Mouse (Mus musculus) CH12.LX (cell line): Measurements from ENCODE around the gene Cenpe. TPM values are rescaled to one million over a fixed set of nuclear protein-coding genes. Genes with fewer than 3 reads are reported as not detected.

Source experiments
- DNase-seq: peaks from one replicate; pipeline ENCODE4 v3.0.0-alpha.2; 2013; ENCODE audit errors: extremely low read depth
- H3K27ac ChIP-seq: 2 replicates; pipeline ENCODE4 v1.5.1; 2012; ENCODE audit warnings: low read depth, mild to moderate bottlenecking, control low read depth, moderate library complexity; ENCODE audit not compliant: insufficient read depth
- H3K27me3 ChIP-seq: replicated peaks from 2 replicates; pipeline ENCODE3; 2012; ENCODE audit warnings: inconsistent platforms
- H3K36me3 ChIP-seq, 2 experiments: replicated peaks in 1 of 2; 2 replicates each; pipeline versions ENCODE3 to v1.6.1; 2012; ENCODE audit warnings: inconsistent platforms in 1 of 2, low read length in 1 of 2, mild to moderate bottlenecking in 1 of 2, mixed read lengths in 1 of 2, moderate library complexity in 1 of 2; ENCODE audit not compliant: control insufficient read depth in 1 of 2, insufficient read depth in 1 of 2
- H3K4me1 ChIP-seq, 2 experiments: 2 replicates each; pipeline ENCODE4 v1.6.1; 2012; ENCODE audit warnings: inconsistent platforms in 1 of 2, moderate library complexity in 1 of 2; ENCODE audit not compliant: insufficient read depth in 2 of 2, control insufficient read depth in 1 of 2
- H3K4me2 ChIP-seq: 2 replicates; pipeline ENCODE4 v1.6.1; 2012; ENCODE audit warnings: low read depth, mild to moderate bottlenecking, control low read depth; ENCODE audit not compliant: poor library complexity, insufficient read depth, severe bottlenecking
- H3K4me3 ChIP-seq, 3 experiments: fragments of 150-350 bp in 1 of 3; sonication (generic) in 1 of 3; replicated peaks in 1 of 3; 2 replicates each; pipeline versions ENCODE3 to v1.5.1; 2011 to 2012; ENCODE audit warnings: low read depth in 2 of 3, low read length in 2 of 3, mild to moderate bottlenecking in 2 of 3, moderate library complexity in 2 of 3, control low read depth in 1 of 3, improper control_type of control experiment in 1 of 3, inconsistent platforms in 1 of 3, mixed read lengths in 1 of 3; ENCODE audit not compliant: poor library complexity in 1 of 3
- H3K79me2 ChIP-seq: replicated peaks from 2 replicates; pipeline ENCODE4 v1.6.1; 2012; ENCODE audit warnings: mild to moderate bottlenecking, moderate library complexity; ENCODE audit not compliant: control insufficient read depth, poor library complexity, insufficient read depth, severe bottlenecking; ENCODE audit errors: extremely low read depth
- H3K9ac ChIP-seq: 2 replicates; pipeline ENCODE4 v1.6.1; 2012; ENCODE audit warnings: low read depth, mild to moderate bottlenecking, control low read depth, moderate library complexity; ENCODE audit not compliant: insufficient read depth
- H3K9me3 ChIP-seq: replicated peaks from 2 replicates; pipeline ENCODE3; 2012; ENCODE audit warnings: low read length, inconsistent platforms, mixed read lengths
- BHLHE40 ChIP-seq: IDR thresholded peaks from 2 replicates; pipeline ENCODE4 v1.6.1; 2011; ENCODE audit warnings: mild to moderate bottlenecking, low read depth, low read length, improper control_type of control experiment
- CHD1 ChIP-seq: IDR thresholded peaks from 2 replicates; pipeline ENCODE4 v1.6.1; 2012; ENCODE audit warnings: low read depth, low read length, improper control_type of control experiment, inconsistent platforms
- CTCF ChIP-seq, 2 experiments: IDR thresholded peaks in 1 of 2; conservative IDR thresholded peaks in 1 of 2; 2 replicates each; pipeline ENCODE4 v1.5.1; 2011 to 2012; ENCODE audit warnings: low read depth in 2 of 2, low read length in 2 of 2, improper control_type of control experiment in 1 of 2, inconsistent platforms in 1 of 2, mild to moderate bottlenecking in 1 of 2, moderate library complexity in 1 of 2
- E2F4 ChIP-seq: IDR thresholded peaks from 2 replicates; pipeline ENCODE4 v1.6.1; 2011; ENCODE audit warnings: low read depth, low read length, improper control_type of control experiment; ENCODE audit not compliant: insufficient replicate concordance
- EP300 ChIP-seq: IDR thresholded peaks from 2 replicates; pipeline ENCODE4 v1.6.1; 2011; ENCODE audit warnings: low read length, improper control_type of control experiment
- ETS1 ChIP-seq: conservative IDR thresholded peaks from 2 replicates; pipeline ENCODE4 v1.6.1; 2012; ENCODE audit warnings: low read depth, mild to moderate bottlenecking, inconsistent platforms, low read length, improper control_type of control experiment, moderate library complexity
- GABPA ChIP-seq: IDR thresholded peaks from 2 replicates; pipeline ENCODE4 v1.6.1; 2012; ENCODE audit warnings: low read depth, low read length, improper control_type of control experiment, inconsistent platforms; ENCODE audit not compliant: insufficient replicate concordance
- IRF4 ChIP-seq: IDR thresholded peaks from 2 replicates; pipeline ENCODE4 v1.6.1; 2014; ENCODE audit warnings: low read depth, mild to moderate bottlenecking, inconsistent platforms, low read length, improper control_type of control experiment
- JUN ChIP-seq: IDR thresholded peaks from 2 replicates; pipeline ENCODE4 v1.6.1; 2011; ENCODE audit warnings: low read depth, mild to moderate bottlenecking, low read length, improper control_type of control experiment, moderate library complexity; ENCODE audit not compliant: insufficient read depth
- JUND ChIP-seq: conservative IDR thresholded peaks from 2 replicates; pipeline ENCODE4 v1.6.1; 2011; ENCODE audit warnings: low read depth, low read length, improper control_type of control experiment
- KAT2A ChIP-seq: IDR thresholded peaks from 2 replicates; pipeline ENCODE4 v1.6.1; 2012; ENCODE audit warnings: low read length, improper control_type of control experiment, inconsistent platforms; ENCODE audit not compliant: insufficient replicate concordance
- MAFK ChIP-seq: IDR thresholded peaks from 2 replicates; pipeline ENCODE4 v1.6.1; 2011; ENCODE audit warnings: low read length, improper control_type of control experiment; ENCODE audit not compliant: insufficient replicate concordance
- MAX ChIP-seq: IDR thresholded peaks from 2 replicates; pipeline ENCODE4 v1.6.1; 2011; ENCODE audit warnings: low read length, improper control_type of control experiment
- MEF2A ChIP-seq: IDR thresholded peaks from 2 replicates; pipeline ENCODE4 v1.6.1; 2014; ENCODE audit warnings: low read depth, mild to moderate bottlenecking, inconsistent platforms, low read length, improper control_type of control experiment, borderline replicate concordance
- MYC ChIP-seq: IDR thresholded peaks from 2 replicates; pipeline ENCODE4 v1.6.1; 2011; ENCODE audit warnings: low read depth, mild to moderate bottlenecking, improper control_type of control experiment, low read length
- NRF1 ChIP-seq: IDR thresholded peaks from 2 replicates; pipeline ENCODE4 v1.6.1; 2014; ENCODE audit warnings: low read depth, mild to moderate bottlenecking, inconsistent platforms, low read length, improper control_type of control experiment, moderate library complexity
- PAX5 ChIP-seq: IDR thresholded peaks from 2 replicates; pipeline ENCODE4 v1.6.1; 2012; ENCODE audit warnings: low read length, inconsistent platforms, mixed read lengths
- POLR2A ChIP-seq: IDR thresholded peaks from 2 replicates; pipeline ENCODE4 v1.6.1; 2011; ENCODE audit warnings: low read depth, mild to moderate bottlenecking, improper control_type of control experiment, low read length
- POLR2AphosphoS2 ChIP-seq: IDR thresholded peaks from 2 replicates; pipeline ENCODE4 v1.6.1; 2011; ENCODE audit warnings: low read depth, low read length, improper control_type of control experiment
- RAD21 ChIP-seq: IDR thresholded peaks from 2 replicates; pipeline ENCODE4 v1.6.1; 2011; ENCODE audit warnings: low read depth, mild to moderate bottlenecking, low read length, improper control_type of control experiment, moderate library complexity
- SIN3A ChIP-seq: IDR thresholded peaks from 2 replicates; pipeline ENCODE4 v1.6.1; 2012; ENCODE audit warnings: low read length, improper control_type of control experiment, inconsistent platforms
- SMC3 ChIP-seq: IDR thresholded peaks from 2 replicates; pipeline ENCODE4 v1.6.1; 2011; ENCODE audit warnings: low read depth, low read length, improper control_type of control experiment
- TCF12 ChIP-seq: IDR thresholded peaks from 2 replicates; pipeline ENCODE4 v1.6.1; 2014; ENCODE audit warnings: low read depth, mild to moderate bottlenecking, inconsistent platforms, low read length, improper control_type of control experiment
- UBTF ChIP-seq: IDR thresholded peaks from 2 replicates; pipeline ENCODE4 v1.6.1; 2012; ENCODE audit warnings: low read depth, mild to moderate bottlenecking, inconsistent platforms, low read length, improper control_type of control experiment, moderate library complexity
- USF1 ChIP-seq: IDR thresholded peaks from 2 replicates; pipeline ENCODE4 v1.6.1; 2014; ENCODE audit warnings: low read depth, mild to moderate bottlenecking, inconsistent platforms, low read length, improper control_type of control experiment
- USF2 ChIP-seq: conservative IDR thresholded peaks from 2 replicates; pipeline ENCODE4 v1.6.1; 2011; ENCODE audit warnings: low read depth, low read length, improper control_type of control experiment
- ZC3H11A ChIP-seq: IDR thresholded peaks from 2 replicates; pipeline ENCODE4 v1.6.1; 2012; ENCODE audit warnings: low read depth, mild to moderate bottlenecking, inconsistent platforms, low read length, improper control_type of control experiment
- ZKSCAN1 ChIP-seq: IDR thresholded peaks from 2 replicates; pipeline ENCODE4 v1.6.1; 2012; ENCODE audit warnings: low read depth, inconsistent platforms, low read length, improper control_type of control experiment, borderline replicate concordance
- ZMIZ1 ChIP-seq: IDR thresholded peaks from 2 replicates; pipeline ENCODE4 v1.6.1; 2012; ENCODE audit warnings: low read depth, mild to moderate bottlenecking, inconsistent platforms, low read length, improper control_type of control experiment
- ZNF384 ChIP-seq: IDR thresholded peaks from 2 replicates; pipeline ENCODE4 v1.6.1; 2012; ENCODE audit warnings: low read depth, low read length, improper control_type of control experiment, inconsistent platforms
- dilution Hi-C: fragments of 300-500 bp; cut with MboI; formaldehyde crosslinking; loops from 2 replicates; pipeline ENCODE4 v1.14.3; 2020; ENCODE audit warnings: low sequenced_read_pairs; ENCODE audit not compliant: extremely low pct_unique_long_range_greater_than_20kb, extremely low pct_ligation_motif_present
- in situ Hi-C: fragments of 300-500 bp; cut with MboI; formaldehyde crosslinking; loops from 3 replicates; pipeline ENCODE4 v1.14.3; 2019; ENCODE audit warnings: low sequenced_read_pairs, low pct_ligation_motif_present, low pct_unique_long_range_greater_than_20kb, mixed read lengths
- polyA plus RNA-seq: library from polyadenylated mRNA; unstranded; fragments of >175 nt; gene quantifications from 2 replicates; pipeline ENCODE4 v1.2.1, GENCODE M21; 2012; ENCODE audit warnings: low read depth; ENCODE audit not compliant: insufficient read length
- total RNA-seq, 2 experiments: library from RNA; depleted of rRNA; stranded (reverse); fragments of 300-350 nt in 1 of 2; fragments of >200 nt in 1 of 2; gene quantifications; 2 replicates each; pipeline ENCODE4 v1.2.3; 2012 to 2014

Gene Cenpe
- total and polyA plus RNA-seq, 3 experiments: 47.0 to 81.1 (median 73.8) TPM

DNA sequence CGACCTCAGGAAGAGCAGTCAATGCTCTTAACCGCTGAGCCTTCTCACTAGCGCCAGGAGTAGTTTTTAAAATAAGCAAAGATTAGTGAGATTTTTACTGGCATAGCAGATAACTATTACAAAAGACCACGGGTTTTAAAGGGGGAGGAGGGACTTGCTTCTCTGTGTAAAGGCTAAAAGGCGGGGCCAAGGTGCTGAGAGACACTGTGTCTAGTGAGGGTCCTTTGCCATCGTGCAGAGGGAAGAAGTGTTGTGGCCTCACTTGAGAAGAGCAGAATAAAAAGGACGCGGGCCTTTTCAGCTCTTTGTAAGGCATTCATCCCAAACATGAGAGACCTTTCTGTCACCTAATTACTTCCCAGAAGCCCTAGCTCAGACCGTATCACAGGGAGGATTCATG is 92.2 kb downstream of the Cenpe start:
- Histone ChIP-seq H3K9me3 (no peaks in the 10 kb centered on the region), H3K4me2 (no peak overlapping the region), H3K27me3 (peaks cover 2% of the 10 kb centered on the region), H3K79me2 (no peaks in the 10 kb centered on the region), H3K4me3 (no peak overlapping the region), H3K9ac (no peak overlapping the region)
- dilution Hi-C loops: no loop called here
- TF ChIP-seq ZC3H11A: no peak
- no peak for TF ChIP-seq POLR2AphosphoS2
- TF ChIP-seq ZNF384: no peak
- no peak for TF ChIP-seq ZMIZ1
- TF ChIP-seq MYC: no peak
- no peak for TF ChIP-seq SIN3A
- TF ChIP-seq, all 38 proteins: peak for 0
- H3K36me3 ChIP-seq: no peaks in the 10 kb centered on the region
- in situ Hi-C loops: no loop called here
- DNase-seq: no peak
- H3K4me1 ChIP-seq: peaks cover 11 to 15% of the 10 kb centered on the region in 2 experiments
- H3K27ac ChIP-seq: no peak overlapping the region

DNA sequence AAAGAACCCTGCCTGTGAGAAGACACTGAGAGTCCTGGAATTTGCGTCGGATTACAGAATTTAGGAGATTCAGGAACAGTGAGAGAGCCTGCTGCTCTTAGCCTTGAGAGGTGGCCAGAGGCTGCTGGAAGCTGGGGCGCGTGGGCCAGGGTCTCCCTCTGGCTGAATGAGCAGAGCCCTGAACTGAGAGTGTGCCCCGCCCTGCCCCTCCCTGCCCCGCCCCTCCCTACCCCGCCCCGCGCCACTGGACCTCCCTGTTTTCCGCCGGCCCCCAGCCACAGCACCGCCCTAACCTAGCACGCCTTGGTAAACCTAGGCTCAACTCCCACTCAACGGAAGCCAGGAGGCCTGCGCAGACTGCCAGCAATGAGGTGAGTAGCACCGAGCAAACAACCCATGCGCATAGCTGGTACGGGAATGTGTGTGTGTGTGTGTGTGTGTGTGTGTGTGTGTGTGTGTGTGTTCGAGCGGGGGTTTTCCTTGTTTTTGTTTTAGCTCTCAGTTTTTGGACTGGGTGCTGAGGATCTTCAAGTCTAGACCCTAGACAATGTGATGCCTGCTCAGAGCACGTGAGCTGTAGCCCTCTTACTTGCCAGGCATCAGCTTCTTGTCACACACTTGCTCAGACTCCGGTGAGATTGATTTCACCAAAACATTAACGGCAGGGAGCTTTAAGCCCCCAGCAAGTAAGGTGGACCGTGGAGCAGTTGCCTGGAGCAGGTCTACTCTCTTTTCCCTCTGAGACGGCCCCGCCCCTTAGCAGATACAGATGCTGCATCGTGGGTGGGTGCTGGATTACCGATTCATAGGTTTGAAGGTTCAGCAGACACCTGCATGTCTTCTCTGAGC is 95.3 kb downstream of the Cenpe start, which contains the start of gene Slc9b2:
TSS of gene Slc9b2 (plus strand) at position 290 of the 849 bp plus-strand sequence.
- peaks cover 2% of the 10 kb centered on the region for H3K27me3 ChIP-seq
- peaks cover 5 to 15% of the 10 kb centered on the region in 2 experiments for H3K4me1 ChIP-seq
- peak within 1 kb of the TSS; percentile 27 to 54 (median 31) for H3K4me3 ChIP-seq
- peak; percentile 87 for DNase-seq
- dilution Hi-C loops (no loop called here), in situ Hi-C loops (no loop called here)
- no peak within 1 kb of the TSS for H3K27ac ChIP-seq
- peak within 1 kb of the TSS; percentile 93 for H3K4me2 ChIP-seq
- no peaks in the 10 kb centered on the region for H3K36me3 ChIP-seq
- no peaks in the 10 kb centered on the region for H3K79me2 ChIP-seq
- H3K9ac ChIP-seq: peak within 1 kb of the TSS; percentile 26
- H3K9me3 ChIP-seq: no peaks in the 10 kb centered on the region
- peak; percentile 78 for TF ChIP-seq NRF1
- no peak for TF ChIP-seq ZKSCAN1
- TF ChIP-seq TCF12: peak; percentile 72
- TF ChIP-seq ZC3H11A: no peak
- TF ChIP-seq GABPA: no peak
- peak; percentile 69; the same call in 1 of the 2 replicates for TF ChIP-seq MYC
- no peak for TF ChIP-seq CTCF (conservative IDR thresholded peaks at IDR 0.05 in 1 of 2, IDR thresholded peaks at IDR 0.05 in 1 of 2; ENCODE audit: low read depth in 2 of 2, low read length in 2 of 2)
- TF ChIP-seq BHLHE40: peak; percentile 80
- no peak for TF ChIP-seq JUND
- TF ChIP-seq EP300: peak; percentile 48; the same call in 1 of the 2 replicates
- peak; percentile 77 for TF ChIP-seq SIN3A
- TF ChIP-seq RAD21: no peak
- TF ChIP-seq ZNF384: no peak
- peak; percentile 31 for TF ChIP-seq ETS1
- no peak for TF ChIP-seq KAT2A
- no peak for TF ChIP-seq JUN
- TF ChIP-seq SMC3: no peak; the same call in 1 of the 2 replicates
- TF ChIP-seq PAX5: no peak
- TF ChIP-seq POLR2AphosphoS2: no peak
- TF ChIP-seq MAFK: no peak; the same call in 1 of the 2 replicates
- peak; percentile 75 for TF ChIP-seq MEF2A
- TF ChIP-seq USF2: no peak; the same call in 1 of the 2 replicates
- TF ChIP-seq USF1: no peak
- TF ChIP-seq E2F4: no peak
- peak; percentile 70 for TF ChIP-seq POLR2A
- TF ChIP-seq MAX: peak; percentile 82
- TF ChIP-seq IRF4: peak; percentile 58; the same call in 1 of the 2 replicates
- peak; percentile 90 for TF ChIP-seq CHD1
- peak; percentile 89 for TF ChIP-seq UBTF
